Mouse (Mus musculus) splenic B cell, adult 2 months (primary cell): ENCODE measurements around the gene Spock3.
"Not testable (repeated sequence)": the region's sequence is repeated elsewhere in the genome, so short reads cannot be mapped to it uniquely, and the experiment has no call there.

Experiments
- DNase-seq: peaks from one replicate; pipeline ENCODE4 v3.0.0-alpha.2; 2011; ENCODE audit warnings: low read depth, low spot score
- H3K27me3 ChIP-seq: 2 replicates; pipeline ENCODE4 v1.6.1; 2012; ENCODE audit warnings: mild to moderate bottlenecking, low read length, moderate library complexity, mixed read lengths; ENCODE audit not compliant: control insufficient read depth, poor library complexity, insufficient read depth, severe bottlenecking
- H3K36me3 ChIP-seq: 2 replicates; pipeline ENCODE4 v1.6.1; 2012; ENCODE audit warnings: mild to moderate bottlenecking, low read length, moderate library complexity, mixed read lengths; ENCODE audit not compliant: control insufficient read depth, poor library complexity, insufficient read depth, severe bottlenecking

Gene Spock3

GRCm38 (mm10) chr8:62950709-62951108 is at the start of gene Spock3:
Gene Spock3 (plus strand): TSS chr8:62951009.
- no peaks in the 10 kb centered on the region for H3K36me3 ChIP-seq
- DNase-seq, result no peak
- H3K27me3 ChIP-seq, result no peaks in the 10 kb centered on the region

- Histone ChIP-seq H3K36me3 (no peaks in the 10 kb centered on the region), H3K27me3 (no peaks in the 10 kb centered on the region)
- DNase-seq, result no peak
Observed at GRCm38 (mm10) chr8:62951173-62952134, 645 bp downstream of the Spock3 start.

GRCm38 (mm10) chr8:62952481-62952880 is 1.7 kb downstream of the Spock3 start:
- DNase-seq, result no peak
- Histone ChIP-seq H3K27me3 (no peaks in the 10 kb centered on the region), H3K36me3 (no peaks in the 10 kb centered on the region)

- Histone ChIP-seq H3K27me3 (no peaks in the 10 kb centered on the region), H3K36me3 (no peaks in the 10 kb centered on the region)
- DNase-seq, result no peak
Observed at GRCm38 (mm10) chr8:62962608-62963007, 11.8 kb downstream of the Spock3 start.

- H3K27me3 ChIP-seq, result no peaks in the 10 kb centered on the region
- DNase-seq, result no peak
- H3K36me3 ChIP-seq, result no peaks in the 10 kb centered on the region
Observed at GRCm38 (mm10) chr8:62969802-62970372, 19.1 kb downstream of the Spock3 start.

GRCm38 (mm10) chr8:63088984-63089383 is 138.2 kb downstream of the Spock3 start:
- no peaks in the 10 kb centered on the region for H3K36me3 ChIP-seq
- DNase-seq, result no peak
- H3K27me3 ChIP-seq, result no peaks in the 10 kb centered on the region

GRCm38 (mm10) chr8:63098200-63098599 is 147.4 kb downstream of the Spock3 start:
- Histone ChIP-seq H3K36me3 (no peaks in the 10 kb centered on the region), H3K27me3 (no peaks in the 10 kb centered on the region)
- DNase-seq, result no peak

GRCm38 (mm10) chr8:63109761-63110160 is 159.0 kb downstream of the Spock3 start:
- Histone ChIP-seq H3K36me3 (no peaks in the 10 kb centered on the region), H3K27me3 (no peaks in the 10 kb centered on the region)
- no peak for DNase-seq

- Histone ChIP-seq H3K27me3 (no peaks in the 10 kb centered on the region), H3K36me3 (no peaks in the 10 kb centered on the region)
- no peak for DNase-seq
Observed at GRCm38 (mm10) chr8:63112919-63113318, 162.1 kb downstream of the Spock3 start.

GRCm38 (mm10) chr8:63120508-63120907 is 169.7 kb downstream of the Spock3 start:
- Histone ChIP-seq H3K36me3 (no peaks in the 10 kb centered on the region), H3K27me3 (no peaks in the 10 kb centered on the region)
- no peak for DNase-seq

- no peak for DNase-seq
- Histone ChIP-seq H3K27me3 (no peaks in the 10 kb centered on the region), H3K36me3 (no peaks in the 10 kb centered on the region)
Observed at GRCm38 (mm10) chr8:63135406-63135805, 184.6 kb downstream of the Spock3 start.

GRCm38 (mm10) chr8:63163861-63164260 is 213.1 kb downstream of the Spock3 start:
- DNase-seq, H3K27me3 ChIP-seq, H3K36me3 ChIP-seq: not testable (repeated sequence)

- no peaks in the 10 kb centered on the region for H3K36me3 ChIP-seq
- no peak for DNase-seq
- H3K27me3 ChIP-seq, result no peaks in the 10 kb centered on the region
Observed at GRCm38 (mm10) chr8:63165326-63165725, 214.5 kb downstream of the Spock3 start.

- H3K36me3 ChIP-seq, result no peaks in the 10 kb centered on the region
- no peaks in the 10 kb centered on the region for H3K27me3 ChIP-seq
- DNase-seq, result no peak
Observed at GRCm38 (mm10) chr8:63169956-63170355, 219.1 kb downstream of the Spock3 start.

GRCm38 (mm10) chr8:63181272-63181671 is 230.5 kb downstream of the Spock3 start:
- no peak for DNase-seq
- H3K27me3 ChIP-seq, result no peaks in the 10 kb centered on the region
- H3K36me3 ChIP-seq, result no peaks in the 10 kb centered on the region
